Mouse (Mus musculus) liver (tissue): ENCODE measurements at regions not wholly inside any gene's neighbourhood (a gene's known extent, or its start where the extent isn't known, plus 50 kb on each side); places are given as distances from the start of the nearest gene placed in this dataset.

Experiments used
- DNase-seq: peaks from one replicate; pipeline ENCODE4 v3.0.0-alpha.2; 2020; ENCODE audit warnings: mixed read lengths

DNA sequence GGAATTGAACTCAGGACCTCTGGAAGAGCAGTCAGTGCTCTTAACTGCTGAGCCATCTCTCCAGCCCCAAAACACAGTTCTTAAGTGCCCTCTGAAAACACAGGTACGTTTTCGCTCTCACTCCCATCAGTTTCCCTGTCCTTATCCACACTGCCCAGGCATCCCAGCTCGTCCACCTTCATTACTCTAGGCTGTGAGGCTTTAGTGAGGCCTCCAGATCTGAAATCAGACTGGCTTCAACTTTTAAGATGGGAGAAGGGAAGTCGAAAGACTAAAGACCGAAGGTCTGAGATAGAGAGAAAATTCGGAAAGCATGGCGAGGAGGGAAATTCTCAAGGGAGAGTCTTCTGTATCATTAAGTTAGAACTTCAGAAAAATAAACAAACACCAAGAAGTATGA, 54.8 kb upstream of the Tet2 start:
- DNase-seq: no peak

DNA sequence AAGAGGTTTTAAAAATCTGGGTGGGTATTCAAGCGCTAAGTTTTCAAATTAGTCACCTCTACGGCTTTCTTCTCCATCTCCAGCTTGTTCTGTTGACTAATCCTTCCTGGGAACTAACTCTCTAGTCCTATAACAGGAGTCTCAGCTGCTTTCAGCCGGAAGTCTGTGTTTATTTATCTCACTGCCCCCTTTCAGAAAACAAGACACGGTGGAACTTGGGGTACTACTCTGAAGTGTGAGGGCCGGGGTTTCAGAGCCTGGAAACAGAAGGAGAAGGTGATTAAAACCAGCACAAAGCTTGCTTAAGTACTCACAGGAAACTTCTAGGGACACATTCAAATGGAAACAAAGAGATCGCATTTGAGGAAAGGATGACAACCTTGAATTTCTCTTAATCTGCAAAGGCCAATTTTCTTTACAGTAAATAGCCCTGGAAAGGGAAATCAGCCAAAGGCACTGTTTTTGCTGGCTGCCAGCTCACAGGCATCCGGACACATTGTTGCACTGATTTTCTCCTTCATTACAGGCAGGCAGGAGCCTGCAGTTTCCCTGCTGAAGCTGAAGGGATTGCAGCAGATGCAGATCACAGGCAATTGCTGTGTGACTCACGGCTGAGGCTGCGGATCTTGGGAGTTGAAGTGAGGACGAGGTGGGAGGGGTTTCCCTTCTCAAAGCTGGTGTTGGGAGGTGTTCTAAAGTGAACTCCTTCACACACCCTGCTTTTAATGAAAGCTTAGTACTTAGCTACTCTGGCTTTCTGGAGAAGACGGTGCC, 55.7 kb upstream of the Tet2 start:
- peak; percentile 10 for DNase-seq

DNA sequence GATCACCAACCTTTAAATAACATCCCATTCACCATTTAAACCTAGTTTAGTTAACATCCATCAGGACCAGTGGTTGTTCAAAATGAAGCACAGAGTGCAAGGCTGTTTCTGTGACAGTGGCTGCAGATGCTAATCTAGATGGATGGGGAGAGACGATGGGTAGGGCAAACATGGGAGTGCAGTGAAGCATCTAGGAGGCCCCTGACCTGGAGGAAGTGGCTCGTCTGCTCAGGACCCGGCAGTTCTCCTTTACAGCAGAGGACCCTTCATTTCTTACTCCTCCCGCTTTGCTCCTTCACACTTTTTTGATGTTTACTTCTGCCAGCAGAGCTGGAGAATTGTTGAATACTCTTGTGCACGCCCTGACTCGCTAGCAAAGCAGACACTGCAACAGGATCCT, 60.5 kb upstream of the Tet2 start:
- no peak for DNase-seq

DNA sequence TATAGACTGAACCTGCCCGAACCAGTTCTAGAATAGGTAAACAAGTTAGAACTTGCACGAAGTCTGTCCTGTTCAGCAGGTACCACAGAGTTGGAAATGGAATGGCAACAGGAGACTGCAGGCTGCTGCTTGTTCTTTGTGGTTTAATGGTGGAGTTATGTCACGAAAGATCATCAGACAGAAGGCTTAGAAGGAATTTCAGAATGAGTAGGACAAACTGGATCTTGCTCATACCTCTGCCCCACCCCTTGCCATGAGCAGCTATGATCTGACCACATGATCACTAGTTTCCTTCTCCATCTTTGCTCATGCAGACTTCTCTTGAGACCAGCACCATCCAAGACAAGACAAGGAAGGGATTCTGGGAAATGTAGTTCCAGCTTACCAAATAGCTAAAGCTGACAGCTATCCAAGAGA, 63.9 kb upstream of the Tet2 start:
- DNase-seq: no peak

DNA sequence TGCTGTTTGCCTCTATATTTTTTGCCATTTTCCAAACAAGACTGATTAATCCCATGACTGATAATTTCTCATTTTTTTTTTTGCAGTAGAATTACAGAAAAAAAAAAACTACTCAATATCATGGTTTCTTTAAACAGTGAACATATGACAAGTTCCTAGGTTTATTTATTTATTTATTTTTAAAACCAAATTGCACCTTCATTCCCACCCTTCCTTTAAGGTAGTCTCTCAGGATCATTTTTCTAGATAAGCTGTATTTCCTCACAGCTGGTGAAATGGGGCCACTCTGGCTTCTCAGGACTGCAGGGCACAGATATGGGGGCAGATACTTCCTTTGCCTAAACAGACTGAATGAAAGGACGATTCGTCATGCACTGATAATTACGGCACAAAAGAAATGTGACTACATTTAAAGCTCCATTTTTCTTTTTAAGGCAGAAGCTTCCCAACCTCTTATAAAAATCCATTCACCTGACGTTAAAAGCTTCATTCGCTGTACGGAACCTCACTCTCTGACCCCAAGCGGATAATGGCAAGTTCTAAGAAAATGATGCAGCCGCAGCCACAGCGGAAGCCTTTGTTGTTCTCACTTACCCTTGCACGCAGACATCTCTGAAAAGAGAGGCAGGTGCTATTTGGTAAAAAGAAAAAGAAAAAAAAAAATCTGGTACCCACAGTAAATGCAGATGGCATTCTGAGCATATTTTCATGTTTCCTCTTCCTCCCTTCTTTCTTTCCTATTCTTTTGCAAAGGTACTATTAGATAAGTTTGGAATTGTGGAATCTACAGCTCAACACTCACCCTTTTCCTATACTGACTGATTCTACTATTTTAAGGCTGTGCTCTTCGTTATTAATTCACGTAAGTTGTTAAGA, 69.1 kb upstream of the Tet2 start:
- peak; percentile 30 for DNase-seq

DNA sequence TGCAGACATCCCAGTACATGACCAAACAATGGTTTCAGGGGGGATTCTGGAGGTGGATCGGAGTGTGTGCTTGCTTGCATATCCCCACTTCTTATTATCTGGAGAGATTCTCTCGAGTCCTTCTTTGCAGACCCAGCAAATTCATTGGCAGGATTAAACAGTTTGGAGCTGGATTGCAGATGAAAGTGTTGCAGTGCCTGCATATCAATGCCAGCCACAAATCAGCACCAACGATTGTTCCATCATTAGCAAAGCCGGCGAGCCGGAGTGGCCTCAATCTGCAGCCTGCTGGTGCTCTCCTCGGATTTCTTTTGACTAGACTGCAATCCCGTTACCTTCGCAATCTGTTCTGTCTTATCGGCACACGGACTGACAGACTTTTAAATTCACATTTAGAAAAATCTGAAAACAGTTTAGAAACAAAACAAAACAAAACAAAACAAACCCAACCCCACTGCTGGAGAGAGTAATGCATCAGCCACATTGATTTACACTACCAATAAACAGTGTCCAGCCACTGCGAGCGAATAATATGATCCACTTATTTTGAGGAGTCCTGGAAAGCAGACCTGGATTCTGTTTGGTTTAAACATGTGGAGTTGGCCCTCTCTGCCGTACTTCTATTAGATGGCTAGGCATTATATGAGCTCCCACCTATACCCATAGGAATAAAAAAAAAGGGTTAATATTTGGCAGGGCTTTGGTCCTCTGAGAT, 69.9 kb upstream of the Tet2 start:
- no peak for DNase-seq

DNA sequence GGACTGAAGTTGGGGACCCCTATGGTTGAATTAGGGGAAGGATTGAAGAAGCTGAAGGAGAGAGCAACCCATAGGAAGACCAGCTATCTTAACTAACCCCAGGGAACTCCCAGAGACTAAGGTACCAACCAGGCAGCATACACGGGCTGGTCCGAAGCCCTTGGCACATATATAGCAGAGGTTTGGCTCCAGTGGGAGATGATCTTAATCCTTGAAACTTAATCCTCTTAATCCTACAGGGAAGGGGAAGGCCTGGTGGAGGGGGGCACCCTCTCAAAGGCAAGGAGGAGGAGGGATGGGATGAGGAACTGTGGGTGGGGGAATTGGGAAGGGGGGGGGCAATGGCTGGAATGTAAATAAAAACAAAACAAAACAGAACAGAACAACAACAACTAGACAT, 72.1 kb upstream of the Tet2 start:
- DNase-seq: no peak

DNA sequence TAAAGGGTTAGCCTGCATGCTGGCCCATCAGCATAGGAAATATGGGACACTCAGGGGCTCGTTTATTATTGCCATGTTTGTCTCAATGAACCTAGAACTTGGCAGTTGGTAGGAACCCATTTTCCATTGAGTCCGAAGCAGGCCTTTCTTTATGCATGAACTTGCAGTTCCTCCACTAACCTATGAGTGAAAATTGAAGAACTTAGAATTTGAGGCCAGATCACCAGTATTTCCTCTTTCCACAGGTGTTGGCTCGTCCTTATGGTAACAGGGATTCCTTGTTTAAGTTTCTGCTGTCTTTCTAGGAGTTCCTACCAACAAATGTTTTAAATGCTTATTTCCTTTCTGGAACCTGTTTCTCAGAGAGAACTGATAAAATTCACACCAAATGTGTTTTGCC, 73.6 kb upstream of the Tet2 start:
- no peak for DNase-seq

DNA sequence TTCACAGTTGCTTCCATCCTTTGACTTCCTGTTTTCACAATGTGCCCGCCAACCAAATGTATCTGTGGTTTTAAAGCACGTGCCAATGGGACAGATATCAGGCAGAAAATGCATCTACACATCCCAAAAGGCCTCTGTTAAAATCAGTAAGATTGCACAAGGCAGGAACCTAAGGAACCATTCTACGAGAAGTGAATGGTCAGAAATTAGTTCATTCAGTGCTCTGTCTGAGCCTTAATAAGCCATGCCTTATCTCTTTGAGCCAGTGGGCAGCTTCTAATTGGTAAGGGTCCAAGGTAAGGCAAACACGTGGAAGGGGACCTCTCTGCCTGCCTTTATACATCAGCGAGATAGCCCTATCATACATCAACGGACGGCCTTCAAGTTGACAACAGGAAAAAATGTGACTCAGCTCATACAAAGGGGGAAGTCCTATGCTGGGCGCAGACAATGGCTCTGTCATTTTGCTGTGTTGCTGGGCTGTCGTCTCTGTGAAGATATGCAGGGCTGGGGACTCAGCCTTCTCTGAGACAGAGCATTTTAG, 78.3 kb upstream of the Tet2 start:
- peak; percentile 39 for DNase-seq

DNA sequence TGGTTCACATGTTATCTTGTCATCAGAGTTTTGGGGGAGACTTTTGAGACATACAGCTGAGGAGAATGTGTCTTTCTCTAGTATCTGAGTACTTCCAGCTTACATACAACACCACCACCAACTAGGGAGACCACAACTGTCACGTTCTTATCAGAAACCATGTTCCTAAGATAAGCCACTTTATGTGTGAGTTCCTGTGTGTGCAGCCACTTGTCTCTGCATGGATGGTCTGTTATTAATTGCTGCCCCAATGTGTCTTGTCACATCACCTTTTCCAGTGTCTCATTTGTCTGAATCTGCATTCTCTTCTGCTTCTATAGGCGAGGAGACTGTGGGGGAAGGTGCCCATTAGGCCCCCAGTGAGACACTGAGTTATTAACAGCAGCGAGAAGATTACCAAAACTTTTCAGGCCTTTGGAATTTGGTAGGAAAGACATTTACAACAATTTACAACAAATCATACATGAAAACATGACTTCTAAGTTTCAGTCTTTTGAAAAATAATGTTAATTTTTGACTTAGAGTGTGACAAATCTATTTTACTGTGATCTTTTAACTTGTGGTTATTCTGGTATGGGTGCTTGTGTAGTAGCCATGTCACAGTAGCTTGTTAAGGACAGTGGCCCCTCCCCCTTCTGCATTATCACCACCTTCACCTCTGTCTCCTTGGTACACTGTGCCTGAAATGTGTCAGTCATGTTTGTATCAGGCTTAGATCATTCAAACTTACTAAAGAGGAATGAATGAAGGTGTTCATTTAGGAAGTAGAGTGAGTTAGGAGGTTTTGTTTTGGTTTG, 79.3 kb upstream of the Tet2 start:
- peak; percentile 37 for DNase-seq

DNA sequence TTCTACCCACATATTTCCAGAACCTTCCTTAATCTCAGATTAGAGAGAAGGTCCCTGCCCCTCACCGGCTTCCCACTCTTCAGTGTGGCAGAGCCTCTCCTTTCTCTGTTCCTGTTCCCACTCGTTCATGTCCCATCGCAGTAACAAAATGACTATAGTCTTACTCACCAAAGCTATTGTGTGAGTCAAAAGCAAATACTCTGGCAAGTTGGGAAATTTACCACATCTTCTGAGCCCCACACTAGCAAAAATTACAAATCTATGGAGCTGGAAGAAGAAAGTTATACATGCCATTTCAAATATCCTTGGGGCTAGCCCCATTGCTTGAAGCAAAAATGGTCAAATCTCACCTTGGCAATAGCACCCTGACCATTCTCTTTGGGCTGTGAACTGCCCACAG, 80.1 kb upstream of the Tet2 start:
- no peak for DNase-seq

DNA sequence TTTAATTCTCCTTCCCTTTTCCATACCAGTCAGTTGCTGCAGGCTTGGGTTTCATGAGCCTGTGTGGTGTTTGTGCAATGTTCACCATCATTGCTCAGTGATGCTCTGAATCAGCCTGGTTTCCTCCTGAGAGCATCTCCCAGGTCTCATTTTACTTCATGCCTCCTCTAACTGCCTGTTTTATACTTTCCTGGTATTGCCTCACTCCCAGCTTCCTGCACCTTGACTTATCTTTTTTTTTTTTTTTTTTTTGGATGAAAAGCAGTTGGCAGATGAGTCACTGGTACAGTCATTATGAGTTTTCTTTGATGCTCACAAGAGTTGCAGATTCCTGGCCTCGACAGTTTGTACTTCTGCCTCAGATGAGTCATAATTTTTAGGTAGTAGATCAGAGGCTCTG, 81.5 kb upstream of the Tet2 start:
- DNase-seq: no peak

DNA sequence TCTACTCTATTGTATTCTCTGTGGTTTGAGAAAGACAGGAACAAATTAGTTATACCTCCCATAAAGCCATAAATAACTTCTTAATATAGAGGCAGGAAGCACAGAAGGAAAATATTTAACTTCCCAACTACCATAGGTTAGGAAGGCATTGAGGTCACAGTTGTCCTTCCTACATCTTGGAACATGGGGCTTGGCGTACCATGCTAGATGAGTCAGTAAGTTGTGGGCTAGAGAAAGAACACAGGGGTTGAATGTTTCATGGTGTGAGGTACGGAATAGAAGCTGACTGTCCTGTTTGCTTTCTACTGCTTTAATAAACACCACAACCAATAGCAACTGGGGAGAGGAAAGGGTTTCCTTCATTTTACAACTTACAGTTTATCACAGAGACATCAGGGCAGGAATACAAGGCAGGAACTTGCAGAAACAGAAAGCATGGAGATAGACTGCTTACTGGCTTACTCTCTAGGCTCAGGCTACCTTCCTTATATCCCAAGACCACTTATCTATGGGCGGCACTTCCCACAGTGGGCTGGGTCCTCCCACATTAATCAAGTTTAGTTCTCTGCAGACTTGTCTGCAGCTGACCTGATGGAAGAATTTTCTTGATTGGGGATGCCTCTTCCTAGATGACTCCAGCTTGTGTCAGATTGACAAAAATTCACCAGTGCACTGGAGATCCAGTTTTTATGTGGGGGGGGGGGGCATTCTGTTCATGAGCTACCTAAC, 82.3 kb upstream of the Tet2 start:
- DNase-seq: peak; percentile 29

DNA sequence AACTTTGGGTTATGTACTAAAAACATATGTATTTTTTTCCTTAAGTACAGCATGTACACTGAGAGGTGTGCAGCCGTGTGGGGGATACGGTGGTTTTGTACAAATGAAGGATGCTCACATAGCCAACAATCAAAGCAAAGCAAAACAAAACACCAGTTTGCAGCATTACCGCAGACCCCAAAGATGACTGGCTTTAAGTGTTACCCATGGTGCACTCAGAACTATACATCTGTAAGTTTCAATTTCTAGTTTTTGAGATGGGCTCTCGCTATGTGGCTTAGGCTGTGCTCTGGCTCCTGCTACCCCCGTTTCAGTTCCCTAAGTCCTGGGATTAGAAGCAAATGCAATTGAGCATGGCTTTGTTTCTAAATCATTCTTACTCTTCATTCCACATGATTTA, 89.4 kb upstream of the Tet2 start:
- no peak for DNase-seq

DNA sequence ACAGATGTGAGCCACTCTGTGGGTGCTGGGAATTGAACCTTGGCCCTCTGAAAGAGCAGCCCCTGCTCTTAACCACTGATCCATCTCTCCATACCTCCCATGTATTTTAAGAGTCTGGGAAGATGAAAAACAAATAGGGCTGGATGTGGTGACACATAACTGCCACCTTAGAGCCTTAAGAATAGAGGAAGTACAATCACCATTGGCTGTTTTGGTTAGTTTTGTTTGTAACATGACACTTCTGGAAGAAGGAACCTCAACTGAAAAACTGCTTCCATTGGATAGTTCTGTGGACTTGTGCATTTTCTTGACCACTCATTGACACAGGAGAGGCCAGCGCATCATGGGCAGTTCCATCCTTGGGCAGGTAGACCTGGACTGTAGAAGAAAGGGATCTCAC, 100.7 kb upstream of the Tet2 start:
- DNase-seq: no peak

DNA sequence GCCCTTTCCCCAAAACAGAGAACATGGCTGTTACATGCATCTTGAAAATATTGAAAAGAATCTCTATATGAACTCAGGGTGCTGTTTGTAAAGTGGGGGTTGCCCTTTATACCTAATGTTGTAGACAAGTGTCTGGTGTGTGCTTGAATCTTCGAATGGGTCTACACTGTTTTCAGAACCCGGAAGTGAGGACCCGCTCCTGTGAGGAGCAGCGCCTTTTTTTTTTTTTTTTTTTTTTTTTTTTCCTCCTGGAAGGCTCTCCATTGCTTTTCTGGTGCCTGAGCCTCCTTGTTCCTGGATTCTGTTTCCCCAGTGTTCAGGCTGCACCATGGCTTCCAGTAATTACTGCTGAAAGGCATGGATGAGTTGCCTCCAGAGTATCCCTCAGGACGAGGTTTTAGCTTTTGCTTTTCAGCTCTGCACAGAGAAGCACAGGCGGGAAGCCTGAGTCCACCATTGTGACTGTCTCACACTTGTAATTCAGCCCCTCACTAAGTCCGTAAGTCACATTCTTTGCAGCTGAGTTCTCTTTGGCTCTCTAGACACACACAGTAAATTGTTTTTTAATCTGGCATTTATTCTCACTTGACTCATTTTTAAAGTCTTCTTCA, 101.6 kb upstream of the Tet2 start:
- no peak for DNase-seq

DNA sequence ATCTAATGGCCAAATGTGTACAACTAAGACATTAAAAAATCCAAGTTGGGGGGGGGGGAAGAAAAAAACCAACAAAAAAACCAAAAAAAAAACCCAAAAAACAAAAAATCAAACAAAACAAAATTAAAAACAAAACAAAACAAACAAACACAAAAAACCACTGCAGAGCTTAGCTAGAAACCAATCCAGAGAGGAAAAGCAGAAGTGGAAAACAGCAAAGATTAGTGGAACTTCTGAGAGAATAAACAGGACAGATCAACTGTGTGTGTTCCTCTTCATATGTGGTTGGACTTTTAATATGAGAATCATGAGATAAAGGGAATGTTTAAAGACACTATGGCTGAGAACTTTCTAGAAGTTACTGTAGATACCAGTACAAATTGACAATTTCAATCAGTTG, 105.1 kb upstream of the Tet2 start:
- DNase-seq: no peak

DNA sequence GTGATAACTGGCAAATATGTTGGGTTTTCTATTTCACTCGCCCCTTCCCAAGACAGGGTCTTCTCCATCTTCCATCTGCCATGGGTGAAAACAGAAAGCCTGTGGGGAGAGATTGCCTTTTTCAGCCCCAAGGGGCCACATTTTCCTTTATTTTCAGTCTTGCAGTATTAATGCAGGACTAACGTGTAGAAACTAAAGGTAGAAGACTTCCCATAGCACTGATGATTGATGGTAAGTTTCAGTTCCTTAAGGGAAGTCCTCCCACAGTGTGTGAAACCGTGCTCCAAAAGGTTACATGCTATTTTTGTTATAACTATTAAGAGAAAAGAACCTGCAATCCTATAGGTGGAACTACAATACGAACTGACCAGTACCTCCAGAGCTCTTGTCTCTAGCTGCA, 107.1 kb upstream of the Tet2 start:
- no peak for DNase-seq

DNA sequence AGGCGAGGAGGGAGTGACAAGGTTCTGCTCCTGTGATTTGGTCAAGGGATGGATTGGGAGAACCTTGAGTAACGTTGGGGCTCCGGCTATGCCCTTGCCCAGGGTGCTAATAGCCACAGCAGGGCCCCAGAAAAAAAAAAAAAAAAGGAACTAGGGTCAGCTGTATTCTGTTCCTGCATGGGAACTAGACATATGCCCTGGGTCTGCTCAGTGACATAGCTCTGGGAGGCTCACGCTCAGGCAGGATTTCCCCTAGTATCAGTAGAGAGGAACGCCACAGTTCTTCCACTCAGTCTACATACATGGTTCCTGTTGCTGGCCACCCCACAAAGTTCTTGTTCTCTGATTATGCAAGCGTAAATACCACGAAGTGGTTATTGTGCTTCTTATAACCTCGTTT, 114.8 kb upstream of the Tet2 start:
- peak; percentile 7 for DNase-seq

DNA sequence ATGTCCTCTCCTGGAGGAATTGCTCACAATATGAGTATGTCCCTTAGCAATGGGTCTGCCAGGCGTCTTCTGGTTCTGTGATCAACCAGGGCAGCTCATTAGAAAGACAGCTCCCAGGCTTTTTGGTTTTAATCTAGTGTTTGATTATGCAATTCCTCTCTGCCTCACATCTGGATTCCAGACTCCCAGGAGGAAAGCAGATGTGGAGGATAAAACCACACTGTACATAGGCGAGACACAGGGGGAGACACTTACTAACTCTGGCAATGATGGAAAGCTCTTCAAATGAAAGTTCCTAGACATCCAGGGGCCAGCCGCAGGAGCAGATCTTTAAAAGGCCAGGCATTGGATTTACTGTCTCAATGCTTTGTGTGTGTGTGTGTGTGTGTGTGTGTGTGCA, 116.4 kb upstream of the Tet2 start:
- DNase-seq: no peak

DNA sequence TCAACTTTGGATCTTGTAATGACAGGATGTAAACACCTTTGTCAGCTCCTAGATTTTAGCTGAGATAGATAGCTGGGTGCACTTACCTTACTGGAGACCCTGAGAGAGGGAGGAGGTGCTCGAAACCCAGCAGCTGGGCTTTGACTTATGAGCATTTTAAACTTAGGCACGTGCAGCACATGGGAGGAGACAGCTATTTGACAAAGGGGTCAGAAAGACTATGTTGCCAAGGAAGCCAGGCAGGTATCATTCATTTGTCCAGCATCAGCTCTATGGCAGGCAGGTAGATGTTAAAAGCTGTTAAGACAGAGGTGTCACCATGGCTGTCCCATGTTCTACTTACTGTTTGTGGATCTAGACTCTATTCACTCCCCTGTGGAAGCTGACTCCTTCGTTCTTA, 120.0 kb upstream of the Tet2 start:
- DNase-seq: no peak
